Comparison of ENCODE assay signal across 10 mouse cellular contexts in genomic region chr5:99669971-99670571, GRCm38 (mm10). TPM values are rescaled to one million over a fixed set of nuclear protein-coding genes. Genes with fewer than 3 reads are reported as not detected.
A peak's percentile ranks its signal among the peaks of the same experiment; 100 is the strongest.
DNase-seq lines count a peak whose midpoint lies in the region; ATAC-seq and TF ChIP-seq lines count a peak whose summit lies in the region.
"Had no signal": no experiment of that assay in that cellular context is flagged by ENCODE, and none has a peak within 500 bp of the region (broad histone marks: within the 10 kb centered on the region; RNA-seq: fewer than 3 reads in every experiment).

No protein-coding gene starts in this region.

- TF ChIP-seq EP300 in lung, postnatal 0 days (IDR thresholded peaks at IDR 0.05), result peak; percentile 10; the same call in 1 of the 2 replicates

- 0 out of 2 replicates have a peak overlapping the region, but pooled peaks have one; percentile 31 for H3K27ac ChIP-seq in heart, embryonic 10.5 days
- H3K27ac ChIP-seq in heart, embryonic 13.5 days (replicated peaks), result peak overlapping the region; percentile 76
- no peak overlapping the region for H3K27ac ChIP-seq in hindbrain, postnatal 0 days
- H3K27ac ChIP-seq in lung, postnatal 0 days (ENCODE audit: low read length), result no peak overlapping the region
- H3K27ac ChIP-seq: embryonic facial prominence, embryonic 12.5 days had no signal

- H3K36me3 ChIP-seq in heart, embryonic 10.5 days, result no peaks in the 10 kb centered on the region
- H3K36me3 ChIP-seq in heart, embryonic 13.5 days, result no peaks in the 10 kb centered on the region
- no peaks in the 10 kb centered on the region for H3K36me3 ChIP-seq in hindbrain, postnatal 0 days (ENCODE audit: insufficient read depth, low read length)
- H3K36me3 ChIP-seq in lung, postnatal 0 days (ENCODE audit: insufficient read depth, low read length), result no peaks in the 10 kb centered on the region
- H3K36me3 ChIP-seq: embryonic facial prominence, embryonic 12.5 days had no signal

- H3K9me3 ChIP-seq in heart, embryonic 10.5 days, result no peaks in the 10 kb centered on the region
- H3K9me3 ChIP-seq in heart, embryonic 13.5 days, result peaks cover 5% of the 10 kb centered on the region; the same call in 1 of the 2 replicates
- no peaks in the 10 kb centered on the region for H3K9me3 ChIP-seq in hindbrain, postnatal 0 days (ENCODE audit: low read length)
- no peaks in the 10 kb centered on the region for H3K9me3 ChIP-seq in lung, postnatal 0 days (ENCODE audit: low read length)
- H3K9me3 ChIP-seq: embryonic facial prominence, embryonic 12.5 days had no signal

- H3K4me2 ChIP-seq in heart, embryonic 13.5 days, result peak overlapping the region; percentile 51
- H3K4me2 ChIP-seq in hindbrain, postnatal 0 days (ENCODE audit: low read depth, low read length), result no peak overlapping the region
- no peak overlapping the region for H3K4me2 ChIP-seq in lung, postnatal 0 days (replicated peaks; ENCODE audit: low read depth, low read length)
- H3K4me2 ChIP-seq: embryonic facial prominence, embryonic 12.5 days had no signal

- H3K9ac ChIP-seq in heart, embryonic 13.5 days, result 0 out of 2 replicates have a peak overlapping the region, but pooled peaks have one; percentile 41
- H3K9ac ChIP-seq in hindbrain, postnatal 0 days (replicated peaks; ENCODE audit: low read length), result no peak overlapping the region
- no peak overlapping the region for H3K9ac ChIP-seq in lung, postnatal 0 days (replicated peaks; ENCODE audit: low read depth)
- H3K9ac ChIP-seq: embryonic facial prominence, embryonic 12.5 days had no signal

- H3K4me3 ChIP-seq in heart, embryonic 10.5 days, result 0 out of 2 replicates have a peak overlapping the region, but pooled peaks have one; percentile 1
- H3K4me3 ChIP-seq in heart, embryonic 13.5 days, result no peak overlapping the region
- H3K4me3 ChIP-seq in hindbrain, postnatal 0 days (ENCODE audit: low read length), result no peak overlapping the region
- no peak overlapping the region for H3K4me3 ChIP-seq in lung, postnatal 0 days (ENCODE audit: low read depth, low read length)
- H3K4me3 ChIP-seq: embryonic facial prominence, embryonic 12.5 days had no signal

- WGBS in heart, embryonic 10.5 days, result 19% methylated on average over 9 of the region's 9 CpGs
- 11% methylated on average over 9 of the region's 9 CpGs for WGBS in heart, embryonic 13.5 days
- WGBS in hindbrain, postnatal 0 days, result 58% methylated on average over 9 of the region's 9 CpGs
- 28% methylated on average over 9 of the region's 9 CpGs for WGBS in lung, postnatal 0 days

- no peaks in the 10 kb centered on the region for H3K27me3 ChIP-seq in heart, embryonic 10.5 days (ENCODE audit: insufficient read depth, poor library complexity, severe bottlenecking)
- H3K27me3 ChIP-seq in heart, embryonic 13.5 days (replicated peaks), result no peaks in the 10 kb centered on the region
- H3K27me3 ChIP-seq in hindbrain, postnatal 0 days (ENCODE audit: insufficient read depth, low read length), result no peaks in the 10 kb centered on the region
- no peaks in the 10 kb centered on the region for H3K27me3 ChIP-seq in lung, postnatal 0 days (replicated peaks; ENCODE audit: insufficient read depth, low read length)
- H3K27me3 ChIP-seq: embryonic facial prominence, embryonic 12.5 days had no signal

- DNase-seq in heart, embryonic 10.5 days (ENCODE audit: low spot score), result no peak
- DNase-seq in heart, adult 11 months, result no peak
- DNase-seq in hindbrain, postnatal 0 days (ENCODE audit: low spot score), result peak; percentile 34
- peak; percentile 14 for DNase-seq in lung, postnatal 0 days (ENCODE audit: low spot score)
- no peak for DNase-seq in spleen, postnatal 4 days (ENCODE audit: low spot score in 2 of 2)
- no peak for DNase-seq in frontal cortex, postnatal 14 days (ENCODE audit: low spot score in 2 of 2)
- DNase-seq in MN1 (ENCODE audit: low spot score), result no peak

- TF ChIP-seq CTCF in hindbrain, postnatal 0 days (IDR thresholded peaks at IDR 0.05; ENCODE audit: low read depth), result no peak
- no peak for TF ChIP-seq CTCF in lung, postnatal 0 days (IDR thresholded peaks at IDR 0.05)

- ATAC-seq in heart, embryonic 13.5 days (ENCODE audit: extremely low read depth, insufficient number of reproducible peaks, low FRiP score, low TSS enrichment), result peak; percentile 61; the same call in 1 of the 2 replicates
- no peak for ATAC-seq in hindbrain, postnatal 0 days
- peak; percentile 14; the same call in 1 of the 2 replicates for ATAC-seq in lung, postnatal 0 days
- ATAC-seq: CD4-positive, CD25-positive, alpha-beta regulatory T cell, adult 4 months had no signal

- peaks cover 27% of the 10 kb centered on the region for H3K4me1 ChIP-seq in heart, embryonic 10.5 days
- peaks cover 29% of the 10 kb centered on the region for H3K4me1 ChIP-seq in heart, embryonic 13.5 days
- no peaks in the 10 kb centered on the region; the same call in 1 of the 2 replicates for H3K4me1 ChIP-seq in hindbrain, postnatal 0 days (ENCODE audit: insufficient read depth, low read length)
- H3K4me1 ChIP-seq in lung, postnatal 0 days (ENCODE audit: insufficient read depth, low read depth, low read length), result no peaks in the 10 kb centered on the region; the same call in 1 of the 2 replicates
- H3K4me1 ChIP-seq: embryonic facial prominence, embryonic 12.5 days had no signal

RNA-seq across cellular contexts. Expression of gene Rasgef1b, which starts 58.8 kb away (rescaled TPM):
- polyA plus RNA-seq in heart, embryonic 10.5 days (2016; fragmentation: Nextera tagmentation; extraction: Ambion mirVana), result 20.6 and 31.1 TPM in 2 replicates
- polyA plus RNA-seq in heart, embryonic 13.5 days (2015; fragmentation: Nextera tagmentation; extraction: Ambion mirVana), result 36.7 and 38.3 TPM in 2 replicates
- total RNA-seq in hindbrain, postnatal 0 days (2014; rRNA removed), result 34.8 and 39.9 TPM in 2 replicates
- 31.1 and 32.0 TPM in 2 replicates for polyA plus RNA-seq in hindbrain, postnatal 0 days (2015; fragmentation: Nextera tagmentation; extraction: Ambion mirVana)
- polyA plus RNA-seq in lung, postnatal 0 days (2015; fragmentation: Nextera tagmentation; extraction: Ambion mirVana), result 33.9 and 36.3 TPM in 2 replicates

Comparison
In these comparisons a context has a peak if more than half of its experiments do, and no peak if none do; other contexts are left out.
1. DNase-seq: peak in hindbrain, postnatal 0 days (single experiment) and lung, postnatal 0 days (single experiment); none in heart, embryonic 10.5 days (single experiment), heart, adult 11 months (single experiment), spleen, postnatal 4 days (0 of 2), frontal cortex, postnatal 14 days (0 of 2) and MN1 (single experiment).
2. H3K27ac ChIP-seq: peak in heart, embryonic 10.5 days (single experiment) and heart, embryonic 13.5 days (single experiment); none in hindbrain, postnatal 0 days (single experiment) and lung, postnatal 0 days (single experiment).